Mouse (Mus musculus): Measurements from ENCODE around the gene Olfr555. TPM values are rescaled to one million over a fixed set of nuclear protein-coding genes. Genes with fewer than 3 reads are reported as not detected.

Olfr555 gene
- polyA plus RNA-seq, 1 experiment from 2014 or later: not detected

DNA sequence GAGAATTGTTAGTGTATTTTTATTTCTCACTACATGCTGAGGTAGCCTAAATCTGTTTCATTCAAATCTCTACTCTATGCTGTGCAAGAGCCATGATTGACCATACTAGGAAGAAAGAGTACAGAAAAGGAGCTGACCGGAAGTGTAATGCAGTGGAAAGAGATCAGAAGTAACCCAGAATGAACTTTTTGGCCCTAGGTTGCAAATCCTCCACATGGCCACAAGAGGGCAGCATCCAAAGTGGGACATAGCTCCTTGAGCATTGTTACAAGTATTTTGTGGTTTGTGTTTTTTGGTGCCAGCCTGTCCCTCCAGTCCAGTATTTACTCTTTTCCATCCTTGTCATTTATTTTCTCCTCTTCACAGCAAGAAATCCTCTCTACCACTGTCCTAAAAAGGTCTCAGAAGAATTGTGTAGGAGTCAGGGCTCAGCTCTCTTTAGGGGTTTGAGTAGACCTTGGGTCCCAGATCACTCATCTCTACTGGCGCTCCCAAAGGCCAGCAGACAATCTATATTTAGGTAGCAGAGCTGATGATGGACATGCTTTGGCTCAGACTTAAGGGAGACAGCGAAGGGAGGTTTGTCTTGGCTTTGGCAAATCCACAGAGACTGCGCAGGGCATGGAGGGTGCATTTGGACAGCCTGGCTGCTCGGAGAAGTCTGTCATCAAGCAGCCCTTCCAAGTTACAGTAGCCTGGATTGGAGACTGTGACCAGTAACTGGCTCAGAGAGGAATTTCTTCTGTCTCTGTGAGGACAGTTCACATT, 36.9 kb downstream of the Olfr555 start, which contains the start of gene Olfr557:
Olfr557 (plus strand) TSS at position 553 of the 768 bp plus-strand sequence.
- ATAC-seq (replicated peaks; ENCODE audit: insufficient number of reproducible peaks, insufficient read depth, low FRiP score, low read depth): 0 out of 2 replicates have a peak, but pooled peaks have one; percentile 7
- no peak within 1 kb of the TSS for H3K4me3 ChIP-seq
- H3K4me2 ChIP-seq: no peak within 1 kb of the TSS
- H3K36me3 ChIP-seq: no peaks in the 10 kb centered on the region
- H3K27ac ChIP-seq: no peak within 1 kb of the TSS
- no peaks in the 10 kb centered on the region for H3K27me3 ChIP-seq
- H3K4me1 ChIP-seq (replicated peaks): no peaks in the 10 kb centered on the region
- 54% methylated on average over 5 of the region's 5 CpGs for WGBS
- H3K9me3 ChIP-seq (replicated peaks): no peaks in the 10 kb centered on the region
- no peak within 1 kb of the TSS for H3K9ac ChIP-seq

DNA sequence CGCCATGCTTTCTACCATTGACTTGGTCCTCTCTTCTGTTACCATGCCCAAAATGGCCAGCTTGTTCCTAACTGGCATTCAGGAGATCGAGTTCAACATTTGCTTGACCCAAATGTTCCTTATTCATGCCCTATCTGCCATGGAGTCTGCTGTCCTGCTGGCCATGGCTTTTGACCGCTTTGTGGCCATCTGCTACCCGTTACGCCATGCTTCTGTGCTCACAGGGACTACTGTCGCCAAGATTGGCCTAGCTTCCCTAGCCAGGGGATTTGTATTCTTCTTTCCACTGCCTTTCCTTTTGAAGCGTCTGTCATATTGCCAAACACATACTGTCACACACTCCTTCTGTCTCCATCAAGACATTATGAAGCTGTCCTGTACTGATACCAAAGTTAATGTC, 39.8 kb downstream of the Olfr555 start:
- 83% methylated on average over 7 of the region's 7 CpGs for WGBS
- no peak overlapping the region for H3K9ac ChIP-seq
- ATAC-seq (replicated peaks; ENCODE audit: insufficient number of reproducible peaks, insufficient read depth, low FRiP score, low read depth): no peak
- no peak overlapping the region for H3K4me3 ChIP-seq
- H3K9me3 ChIP-seq (replicated peaks): no peaks in the 10 kb centered on the region
- no peak overlapping the region for H3K4me2 ChIP-seq
- no peak overlapping the region for H3K27ac ChIP-seq
- no peaks in the 10 kb centered on the region for H3K36me3 ChIP-seq
- no peaks in the 10 kb centered on the region for H3K27me3 ChIP-seq
- H3K4me1 ChIP-seq (replicated peaks): no peaks in the 10 kb centered on the region

DNA sequence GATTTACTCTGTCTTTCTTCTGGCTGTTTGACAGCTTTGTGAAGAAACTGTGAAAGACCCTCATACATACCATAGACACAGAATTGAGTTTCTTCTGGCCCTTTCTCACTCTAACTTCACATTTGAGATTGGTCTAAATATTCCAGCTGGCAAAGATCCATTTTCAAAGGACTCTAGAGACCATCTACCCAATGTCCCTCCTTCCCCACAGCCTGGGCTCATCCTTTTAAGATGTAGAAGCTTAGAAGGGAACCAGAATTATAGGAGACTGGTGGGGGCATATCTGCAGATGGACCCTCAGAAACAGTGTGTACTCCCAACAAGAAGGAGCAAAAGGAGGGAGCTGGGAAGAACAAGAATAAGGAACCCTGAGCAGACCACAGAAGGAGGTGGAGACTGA, 43.3 kb downstream of the Olfr555 start, which contains the start of gene Olfr558:
Olfr558 (plus strand) TSS at position 301 of the 400 bp plus-strand sequence.
- Histone ChIP-seq H3K4me3 (no peak within 1 kb of the TSS), H3K36me3 (no peaks in the 10 kb centered on the region), H3K9ac (no peak within 1 kb of the TSS), H3K9me3 (replicated peaks) (no peaks in the 10 kb centered on the region), H3K4me1 (replicated peaks) (no peaks in the 10 kb centered on the region), H3K27ac (no peak within 1 kb of the TSS), H3K4me2 (no peak within 1 kb of the TSS), H3K27me3 (no peaks in the 10 kb centered on the region)
- ATAC-seq (replicated peaks; ENCODE audit: insufficient number of reproducible peaks, insufficient read depth, low FRiP score, low read depth): no peak

Other genes starting within 250 kb of the Olfr555 start
- 99.0 and 126 TPM in 2 replicates for gene Rrm1, start 217.1 kb upstream of the Olfr555 start, polyA plus RNA-seq (2015; fragmentation: Nextera tagmentation; extraction: Ambion mirVana)
- 0.29 and 0.30 TPM in 2 replicates for gene Olfr543, start 177.1 kb upstream of the Olfr555 start, polyA plus RNA-seq (2015; fragmentation: Nextera tagmentation; extraction: Ambion mirVana)
- 0.05 TPM in 2 replicates for gene Olfr544, start 170.5 kb upstream of the Olfr555 start, polyA plus RNA-seq (2015; fragmentation: Nextera tagmentation; extraction: Ambion mirVana)
- 0.04 TPM in 1 of 2 replicates, not detected in the other for gene Olfr545, start 159.2 kb upstream of the Olfr555 start, polyA plus RNA-seq (2015; fragmentation: Nextera tagmentation; extraction: Ambion mirVana)
- gene Olfr547, start 124.1 kb upstream of the Olfr555 start, polyA plus RNA-seq (2015; fragmentation: Nextera tagmentation; extraction: Ambion mirVana): not detected in 2 replicates
- gene Olfr548-ps1, start 117.9 kb upstream of the Olfr555 start, polyA plus RNA-seq (2015; fragmentation: Nextera tagmentation; extraction: Ambion mirVana): not detected in 2 replicates
- gene Olfr549, start 109.0 kb upstream of the Olfr555 start, polyA plus RNA-seq (2015; fragmentation: Nextera tagmentation; extraction: Ambion mirVana): not detected in 2 replicates
- 0.68 and 0.84 TPM in 2 replicates for gene Trim21, start 93.3 kb upstream of the Olfr555 start, polyA plus RNA-seq (2015; fragmentation: Nextera tagmentation; extraction: Ambion mirVana)
- not detected in 2 replicates for gene Olfr550, start 87.4 kb upstream of the Olfr555 start, polyA plus RNA-seq (2015; fragmentation: Nextera tagmentation; extraction: Ambion mirVana)
- not detected in 2 replicates for gene Olfr551, start 66.9 kb upstream of the Olfr555 start, polyA plus RNA-seq (2015; fragmentation: Nextera tagmentation; extraction: Ambion mirVana)
- gene Olfr552, start 61.1 kb upstream of the Olfr555 start, polyA plus RNA-seq (2015; fragmentation: Nextera tagmentation; extraction: Ambion mirVana): not detected in 2 replicates
- not detected in 2 replicates for gene Olfr553, start 40.6 kb upstream of the Olfr555 start, polyA plus RNA-seq (2015; fragmentation: Nextera tagmentation; extraction: Ambion mirVana)
- gene Olfr554, start 20.4 kb upstream of the Olfr555 start, polyA plus RNA-seq (2015; fragmentation: Nextera tagmentation; extraction: Ambion mirVana): not detected in 2 replicates
- not detected in 2 replicates for gene Olfr556, start 6.1 kb downstream of the Olfr555 start, polyA plus RNA-seq (2015; fragmentation: Nextera tagmentation; extraction: Ambion mirVana)
- gene Trim68, start 28.5 kb downstream of the Olfr555 start, polyA plus RNA-seq (2015; fragmentation: Nextera tagmentation; extraction: Ambion mirVana): 11.3 and 13.6 TPM in 2 replicates
- gene Olfr557, start 37.1 kb downstream of the Olfr555 start, polyA plus RNA-seq (2015; fragmentation: Nextera tagmentation; extraction: Ambion mirVana): not detected in 2 replicates
- gene Olfr558, start 43.4 kb downstream of the Olfr555 start, polyA plus RNA-seq (2015; fragmentation: Nextera tagmentation; extraction: Ambion mirVana): 0.51 and 0.74 TPM in 2 replicates
- gene Olfr33, start 60.2 kb downstream of the Olfr555 start, polyA plus RNA-seq (2015; fragmentation: Nextera tagmentation; extraction: Ambion mirVana): not detected in 2 replicates
- gene Olfr559, start 68.7 kb downstream of the Olfr555 start, polyA plus RNA-seq (2015; fragmentation: Nextera tagmentation; extraction: Ambion mirVana): not detected in 2 replicates
- not detected in 2 replicates for gene Olfr560, start 100.5 kb downstream of the Olfr555 start, polyA plus RNA-seq (2015; fragmentation: Nextera tagmentation; extraction: Ambion mirVana)
- 0.15 and 0.33 TPM in 2 replicates for gene Olfr78, start 100.6 kb downstream of the Olfr555 start, polyA plus RNA-seq (2015; fragmentation: Nextera tagmentation; extraction: Ambion mirVana)
- gene Olfr561, start 112.4 kb downstream of the Olfr555 start, polyA plus RNA-seq (2015; fragmentation: Nextera tagmentation; extraction: Ambion mirVana): not detected in 2 replicates
- not detected in 2 replicates for gene Olfr564, start 144.7 kb downstream of the Olfr555 start, polyA plus RNA-seq (2015; fragmentation: Nextera tagmentation; extraction: Ambion mirVana)
- not detected in 2 replicates for gene Olfr566, start 199.9 kb downstream of the Olfr555 start, polyA plus RNA-seq (2015; fragmentation: Nextera tagmentation; extraction: Ambion mirVana)
- gene Olfr568, start 218.3 kb downstream of the Olfr555 start, polyA plus RNA-seq (2015; fragmentation: Nextera tagmentation; extraction: Ambion mirVana): not detected in 2 replicates
- not detected in 2 replicates for gene Olfr569, start 232.1 kb downstream of the Olfr555 start, polyA plus RNA-seq (2015; fragmentation: Nextera tagmentation; extraction: Ambion mirVana)
- not detected in 2 replicates for gene Olfr570, start 235.8 kb downstream of the Olfr555 start, polyA plus RNA-seq (2015; fragmentation: Nextera tagmentation; extraction: Ambion mirVana)